Mouse (Mus musculus) hindbrain, postnatal 0 days (tissue): ENCODE measurements around the gene Slc38a10. TPM values are rescaled to one million over a fixed set of nuclear protein-coding genes. Genes with fewer than 3 reads are reported as not detected.

ENCODE experiments used
- ATAC-seq: fragments of 200-750 bp; cut with Nextera tagmentation; 2 replicates; pipeline ENCODE4 v1.8.0; 2017; ENCODE audit warnings: mild to moderate bottlenecking, moderate TSS enrichment, moderate library complexity
- DNase-seq: peaks from one replicate; pipeline ENCODE4 v3.0.0-alpha.2; 2015; ENCODE audit warnings: low spot score
- H3K27ac ChIP-seq: fragments of 300-500 bp; sonication (generic); 2 replicates; pipeline ENCODE4 v1.5.1; 2014; ENCODE audit warnings: mild to moderate bottlenecking
- H3K27me3 ChIP-seq: fragments of 300-500 bp; sonication (generic); 2 replicates; pipeline ENCODE4 v1.6.1; 2014; ENCODE audit warnings: low read length, mixed read lengths; ENCODE audit not compliant: insufficient read depth
- H3K36me3 ChIP-seq: fragments of 300-500 bp; sonication (generic); 2 replicates; pipeline ENCODE4 v1.6.1; 2014; ENCODE audit warnings: low read length, mixed read lengths; ENCODE audit not compliant: insufficient read depth
- H3K4me1 ChIP-seq: fragments of 300-500 bp; sonication (generic); 2 replicates; pipeline ENCODE4 v1.6.1; 2014; ENCODE audit warnings: antibody characterized with exemption, low read length, mixed read lengths; ENCODE audit not compliant: insufficient read depth
- H3K4me2 ChIP-seq: fragments of 300-500 bp; sonication (generic); 2 replicates; pipeline ENCODE4 v1.6.1; 2014; ENCODE audit warnings: low read depth, mild to moderate bottlenecking, low read length, moderate library complexity, mixed read lengths
- H3K4me3 ChIP-seq: fragments of 300-500 bp; sonication (generic); 2 replicates; pipeline ENCODE4 v1.5.1; 2014; ENCODE audit warnings: low read length
- H3K9ac ChIP-seq: fragments of 300-500 bp; sonication (generic); replicated peaks from 2 replicates; pipeline ENCODE4 v1.6.1; 2014; ENCODE audit warnings: mild to moderate bottlenecking, low read length, moderate library complexity, mixed read lengths
- H3K9me3 ChIP-seq: fragments of 300-500 bp; sonication (generic); 2 replicates; pipeline ENCODE4 v1.6.1; 2016; ENCODE audit warnings: low read length, mixed read lengths
- CTCF ChIP-seq: IDR thresholded peaks from 2 replicates; pipeline ENCODE4 v1.5.1; 2016; ENCODE audit warnings: antibody characterized with exemption, control low read depth, low read depth
- WGBS: fragments of 180-500 bp; shearing (Covaris S2); extraction: QIAGEN DNeasy Blood & Tissue Kit; methylation state at CpG from one replicate; pipeline ENCODE4 v1.1.7; 2014; 5-methylcytosine and 5-hydroxymethylcytosine counted together
- polyA plus RNA-seq: library from polyadenylated mRNA; unstranded; fragments of >200 nt; fragmentation: Nextera tagmentation; extraction: Ambion mirVana; gene quantifications from 2 replicates; pipeline ENCODE4 v1.2.1, GENCODE M21; 2015
- total RNA-seq: library from RNA; depleted of rRNA; stranded (reverse); fragments of >200 nt; gene quantifications from 2 replicates; pipeline ENCODE4 v1.2.3, GENCODE M21; 2014

Gene Slc38a10
- total and polyA plus RNA-seq, 2 experiments from 2014 or later, result 101 to 178 TPM

DNA sequence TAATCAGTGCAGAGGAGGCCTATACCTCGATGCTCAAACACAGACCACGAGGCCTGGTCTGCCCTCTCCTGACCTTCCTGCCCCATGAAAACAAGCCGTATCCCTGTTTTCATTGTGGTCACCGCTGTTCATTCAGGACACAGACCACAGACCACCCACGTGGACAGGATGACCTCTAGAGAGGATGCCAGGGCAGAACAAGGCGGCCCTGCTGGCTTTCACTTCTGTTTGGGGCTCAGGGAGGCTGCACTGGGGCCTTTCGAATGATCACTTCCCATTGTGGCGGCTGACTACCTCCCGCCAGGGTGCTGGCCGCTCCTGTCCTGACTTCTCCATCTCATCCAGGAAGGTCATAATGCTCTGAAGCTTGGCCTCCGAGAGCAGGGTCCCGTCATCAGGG is 80.1 kb downstream of the Slc38a10 start:
- Histone ChIP-seq H3K27ac (no peak overlapping the region), H3K4me2 (no peak overlapping the region), H3K4me1 (no peaks in the 10 kb centered on the region), H3K9me3 (no peaks in the 10 kb centered on the region), H3K36me3 (peaks cover 58% of the 10 kb centered on the region), H3K4me3 (no peak overlapping the region), H3K9ac (no peak overlapping the region), H3K27me3 (no peaks in the 10 kb centered on the region)
- no peak for TF ChIP-seq CTCF
- ATAC-seq, result no peak
- 31% methylated on average over 12 of the region's 12 CpGs for WGBS
- no peak for DNase-seq

DNA sequence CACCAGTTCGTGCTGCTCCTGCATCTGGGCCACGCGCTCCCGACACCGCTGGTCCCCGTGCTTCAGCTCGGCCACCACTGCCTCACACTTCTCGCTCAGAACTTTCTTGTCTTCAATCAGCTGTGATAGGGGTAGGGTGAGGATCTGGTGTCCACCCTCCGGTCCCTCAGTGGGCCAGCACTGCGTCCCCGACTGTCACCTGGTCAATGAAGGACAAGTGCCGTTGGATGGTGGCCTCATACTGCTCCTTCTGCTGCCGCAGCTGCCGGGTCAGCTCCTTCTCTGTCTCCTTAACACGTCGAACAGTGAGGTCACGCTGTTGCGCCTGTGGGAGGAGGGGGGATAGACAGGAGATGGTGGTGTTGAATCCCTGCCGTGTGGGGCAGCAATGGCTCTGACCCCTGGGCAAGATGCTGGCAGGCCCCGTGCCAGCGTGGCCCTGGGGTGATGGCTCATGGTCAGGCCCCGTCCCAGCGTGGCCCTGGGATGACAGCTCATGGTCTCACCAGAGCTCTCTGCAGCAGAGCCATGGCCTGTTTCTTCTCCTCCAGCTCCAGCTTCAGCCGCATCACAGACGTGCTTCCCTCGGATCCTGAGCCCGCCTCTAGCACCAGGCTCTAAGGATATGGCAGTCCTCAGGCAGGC is 80.7 kb downstream of the Slc38a10 start:
- WGBS, result 88% methylated on average over 27 of the region's 27 CpGs
- ATAC-seq (no peak), DNase-seq (no peak)
- H3K27ac ChIP-seq, result no peak overlapping the region
- no peaks in the 10 kb centered on the region for H3K9me3 ChIP-seq
- no peak overlapping the region for H3K9ac ChIP-seq
- H3K27me3 ChIP-seq, result no peaks in the 10 kb centered on the region
- no peak overlapping the region for H3K4me3 ChIP-seq
- no peak overlapping the region for H3K4me2 ChIP-seq
- H3K4me1 ChIP-seq, result no peaks in the 10 kb centered on the region
- no peak for TF ChIP-seq CTCF
- peaks cover 52% of the 10 kb centered on the region for H3K36me3 ChIP-seq

DNA sequence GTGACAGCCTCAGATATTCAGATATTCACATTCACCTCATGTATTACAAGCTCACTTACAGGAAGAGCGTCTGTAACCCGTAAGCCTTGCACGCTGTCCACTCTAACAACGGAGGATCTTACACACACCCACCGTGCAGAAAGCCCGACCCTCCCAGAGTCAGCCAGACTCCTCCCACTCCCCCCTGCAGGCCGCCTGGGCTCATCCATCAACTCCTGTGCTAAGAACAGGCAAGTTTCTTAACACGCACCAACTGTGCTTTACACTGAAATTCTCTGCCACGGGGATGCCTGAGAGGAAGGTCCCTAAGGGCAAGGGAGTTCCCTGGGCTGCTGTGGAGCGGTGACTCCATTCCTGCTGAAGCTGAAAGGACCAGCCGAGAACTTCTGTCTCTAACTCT is 81.9 kb downstream of the Slc38a10 start:
- Histone ChIP-seq H3K9ac (no peak overlapping the region), H3K4me3 (no peak overlapping the region), H3K27ac (no peak overlapping the region), H3K4me2 (no peak overlapping the region), H3K9me3 (no peaks in the 10 kb centered on the region), H3K36me3 (peaks cover 49% of the 10 kb centered on the region), H3K27me3 (no peaks in the 10 kb centered on the region), H3K4me1 (no peaks in the 10 kb centered on the region)
- TF ChIP-seq CTCF, result no peak
- no peak for ATAC-seq
- WGBS, result 35% methylated on average over 11 of the region's 11 CpGs
- DNase-seq, result no peak

DNA sequence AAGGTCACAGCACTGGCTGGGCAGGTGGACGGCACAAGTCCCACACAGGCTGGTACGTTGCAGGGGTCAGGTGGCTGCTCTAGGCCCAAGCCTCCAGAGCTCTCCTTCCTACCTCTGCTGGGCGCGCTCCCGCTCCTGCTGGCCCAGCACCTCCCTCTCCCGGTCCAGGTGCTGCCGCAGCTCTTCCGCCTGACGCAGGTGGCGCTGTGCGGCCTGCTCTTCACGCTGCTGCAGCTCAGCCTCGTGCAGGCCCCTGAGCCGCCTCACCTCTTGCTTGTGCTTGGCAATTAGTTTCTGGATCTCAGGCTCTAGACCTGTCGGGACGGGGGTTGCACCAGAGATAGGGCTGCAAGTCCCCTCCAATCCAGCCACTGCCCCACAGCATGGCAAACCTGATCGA is 83.3 kb downstream of the Slc38a10 start:
- DNase-seq (peak; percentile 62), ATAC-seq (peak; percentile 53)

DNA sequence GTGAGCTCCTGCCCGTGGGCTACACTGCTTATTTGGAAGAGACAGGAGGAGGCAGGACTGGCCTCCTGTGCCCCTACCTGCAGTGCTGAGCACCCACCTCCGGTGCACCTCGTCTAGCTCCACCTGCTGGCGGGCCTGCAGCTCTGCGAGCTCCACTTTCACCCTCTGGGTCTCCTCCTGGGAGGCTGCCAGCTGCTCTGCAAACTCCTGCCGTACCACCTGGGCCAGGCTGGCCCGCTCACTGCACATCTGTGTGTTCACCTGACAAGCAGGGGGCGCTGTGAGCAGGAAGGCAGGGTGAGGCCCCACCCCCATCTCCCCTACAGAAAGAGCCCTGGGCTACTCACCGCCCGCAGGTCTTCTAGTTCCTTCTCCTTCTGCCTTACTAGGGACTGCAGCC is 85.9 kb downstream of the Slc38a10 start:
- Histone ChIP-seq H3K36me3 (peaks cover 22% of the 10 kb centered on the region; the same call in 1 of the 2 replicates), H3K9me3 (no peaks in the 10 kb centered on the region), H3K27me3 (no peaks in the 10 kb centered on the region), H3K4me1 (no peaks in the 10 kb centered on the region), H3K4me2 (no peak overlapping the region), H3K4me3 (no peak overlapping the region), H3K27ac (0 out of 2 replicates have a peak overlapping the region, but pooled peaks have one; percentile 27), H3K9ac (no peak overlapping the region)
- ATAC-seq (peak; percentile 44; the same call in 1 of the 2 replicates), DNase-seq (peak; percentile 71)
- peak; percentile 83 for TF ChIP-seq CTCF
- 30% methylated on average over 10 of the region's 10 CpGs for WGBS

More for the DNA sequence above, 83.3 kb downstream of the Slc38a10 start:
- TF ChIP-seq CTCF, result peak; percentile 63
- no peaks in the 10 kb centered on the region for H3K9me3 ChIP-seq
- no peak overlapping the region for H3K4me3 ChIP-seq
- H3K4me2 ChIP-seq, result no peak overlapping the region
- H3K27me3 ChIP-seq, result no peaks in the 10 kb centered on the region
- no peak overlapping the region for H3K9ac ChIP-seq
- H3K4me1 ChIP-seq, result no peaks in the 10 kb centered on the region
- H3K27ac ChIP-seq, result no peak overlapping the region
- 57% methylated on average over 17 of the region's 17 CpGs for WGBS
- peaks cover 44% of the 10 kb centered on the region for H3K36me3 ChIP-seq

DNA sequence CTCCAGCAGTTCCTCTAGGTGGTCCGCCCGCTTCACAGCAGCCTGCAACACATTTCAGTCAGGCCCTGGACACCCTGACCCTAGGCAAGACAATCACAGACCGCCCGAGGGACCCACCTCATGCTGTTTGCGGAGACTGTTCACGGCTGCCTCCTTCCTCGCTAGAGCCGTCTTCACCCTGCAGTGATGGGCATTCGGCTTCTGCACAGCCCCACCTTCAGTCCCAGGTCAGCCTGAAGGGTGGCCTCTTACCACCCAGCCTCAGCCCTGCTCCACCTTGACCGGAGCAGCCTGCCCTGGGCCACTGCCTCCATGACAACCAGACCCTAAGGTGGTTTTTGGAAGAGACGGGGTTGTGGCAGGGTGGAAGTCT is 86.5 kb downstream of the Slc38a10 start:
- H3K9me3 ChIP-seq, result no peaks in the 10 kb centered on the region
- TF ChIP-seq CTCF, result no peak
- no peaks in the 10 kb centered on the region for H3K4me1 ChIP-seq
- H3K27me3 ChIP-seq, result no peaks in the 10 kb centered on the region
- no peak overlapping the region for H3K9ac ChIP-seq
- H3K36me3 ChIP-seq, result peaks cover 22% of the 10 kb centered on the region; the same call in 1 of the 2 replicates
- 0 out of 2 replicates have a peak overlapping the region, but pooled peaks have one; percentile 27 for H3K27ac ChIP-seq
- no peak overlapping the region for H3K4me2 ChIP-seq
- no peak for ATAC-seq
- no peak for DNase-seq
- H3K4me3 ChIP-seq, result no peak overlapping the region
- 72% methylated on average over 11 of the region's 11 CpGs for WGBS

DNA sequence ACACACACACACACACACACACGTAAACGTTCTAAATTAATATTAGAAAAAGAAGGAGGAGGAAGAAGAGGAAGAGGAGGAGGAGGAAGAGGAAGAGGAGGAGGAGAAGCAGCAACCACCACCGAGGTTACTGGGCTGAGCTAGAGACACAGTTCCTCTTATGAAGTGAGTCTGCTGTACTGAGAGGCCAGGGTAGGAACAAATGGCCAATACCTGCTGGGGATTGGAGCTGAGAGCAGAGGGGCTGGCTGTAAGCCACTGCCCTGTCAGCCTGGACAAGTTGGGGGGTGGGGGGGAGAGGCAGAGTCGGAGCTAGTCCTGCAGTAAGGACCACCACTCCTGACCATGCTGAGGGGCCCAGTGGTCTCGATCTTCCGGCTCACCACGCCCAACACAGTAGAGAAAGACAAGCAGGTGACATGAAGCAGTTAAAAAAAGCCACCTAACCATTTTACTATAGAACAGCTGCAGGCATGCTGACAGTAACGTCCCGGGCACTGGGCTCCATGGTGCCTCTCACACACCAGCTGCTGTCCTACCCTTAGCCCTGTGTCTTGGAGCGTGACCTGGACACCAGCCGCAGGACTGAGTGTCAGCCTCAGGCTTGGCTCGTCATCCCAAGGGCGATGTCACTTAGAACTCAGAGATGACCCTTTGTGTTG is 87.0 kb downstream of the Slc38a10 start:
- WGBS, result 64% methylated on average over 12 of the region's 13 CpGs
- no peak for ATAC-seq

More for the DNA sequence above, 87.0 kb downstream of the Slc38a10 start:
- Histone ChIP-seq H3K27me3 (no peaks in the 10 kb centered on the region), H3K9ac (no peak overlapping the region), H3K4me1 (0 out of 2 replicates have a peak, but pooled peaks cover 4% of the 10 kb centered on the region), H3K9me3 (no peaks in the 10 kb centered on the region), H3K27ac (0 out of 2 replicates have a peak overlapping the region, but pooled peaks have one; percentile 27), H3K36me3 (peaks cover 22% of the 10 kb centered on the region; the same call in 1 of the 2 replicates), H3K4me2 (no peak overlapping the region), H3K4me3 (no peak overlapping the region)
- no peak for DNase-seq
- TF ChIP-seq CTCF, result no peak
